Mouse (Mus musculus): ENCODE measurements around the gene Myct1.

The Myct1 gene

GRCm38 (mm10) chr10:5615186-5616040 lies 21.8 kb downstream of the Myct1 start:
- no peak for DNase-seq (ENCODE audit: low spot score)

GRCm38 (mm10) chr10:5626268-5626667 lies 32.7 kb downstream of the Myct1 start:
- no peak for DNase-seq (ENCODE audit: low spot score)

GRCm38 (mm10) chr10:5633672-5634200 lies 40.2 kb downstream of the Myct1 start:
- no peak for DNase-seq (ENCODE audit: low spot score)

DNA sequence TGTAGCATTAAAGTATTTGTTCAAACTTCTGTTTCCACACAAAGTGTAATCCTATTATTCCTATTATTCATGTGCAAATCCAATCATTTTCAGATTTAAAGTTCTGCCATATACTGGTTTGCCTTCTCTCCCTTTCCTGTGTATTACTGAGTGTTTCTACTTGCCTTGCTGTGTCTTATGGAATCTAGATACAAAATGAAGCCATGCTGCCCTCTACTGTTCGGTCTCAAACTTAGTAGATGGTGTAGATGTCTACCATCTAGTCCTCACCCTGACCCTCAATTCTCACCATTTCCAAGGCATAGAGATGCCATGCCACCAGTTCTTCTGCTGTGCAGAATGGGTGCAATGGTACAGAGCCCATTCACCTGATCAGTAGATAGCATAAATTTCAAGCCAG lies 40.8 kb downstream of the Myct1 start:
- DNase-seq (ENCODE audit: low spot score), result no peak

- DNase-seq (ENCODE audit: low spot score), result no peak
Observed at GRCm38 (mm10) chr10:5637322-5637721, 43.7 kb downstream of the Myct1 start.

- DNase-seq (ENCODE audit: low spot score), result no peak
Observed at GRCm38 (mm10) chr10:5639112-5639511, 45.5 kb downstream of the Myct1 start, which contains the start of gene Vip. Gene Vip (plus strand): TSS chr10:5639218.
